Mouse (Mus musculus): ENCODE data around the gene Ankrd13d. TPM values are rescaled to one million over a fixed set of nuclear protein-coding genes. Genes with fewer than 3 reads are reported as not detected.

Gene Ankrd13d
- polyA plus RNA-seq (2012; rRNA removed; ENCODE audit: low replicate concordance), result 0.83 and 3.0 TPM in 2 replicates

GRCm38 (mm10) chr19:4282898-4283553, at the start of gene Ankrd13d:
Gene Ankrd13d (minus strand): TSS chr19:4283137.

GRCm38 (mm10) chr19:4306190-4306577, 23.2 kb upstream of the Ankrd13d start, which contains the start of gene Grk2:
Gene Grk2 (minus strand): TSS chr19:4306222.

GRCm38 (mm10) chr19:4268566-4269361, 14.2 kb downstream of the Ankrd13d start, which contains the start of gene Ssh3:
Gene Ssh3 (minus strand): TSS chr19:4269180.

GRCm38 (mm10) chr19:4231253-4232185, 51.4 kb downstream of the Ankrd13d start, which contains the start of gene Pold4:
Gene Pold4 (plus strand): TSS chr19:4231899.

Other genes with a start within 250 kb of the Ankrd13d start
- 2,340 and 2,743 TPM in 2 replicates for gene Gstp1, start 245.2 kb downstream of the Ankrd13d start, polyA plus RNA-seq (2012; rRNA removed; ENCODE audit: low replicate concordance)
- 291 and 464 TPM in 2 replicates for gene Gstp2, start 237.1 kb downstream of the Ankrd13d start, polyA plus RNA-seq (2012; rRNA removed; ENCODE audit: low replicate concordance)
- gene Gstp3, start 223.6 kb downstream of the Ankrd13d start, polyA plus RNA-seq (2012; rRNA removed; ENCODE audit: low replicate concordance), result 13.8 and 20.0 TPM in 2 replicates
- gene Cabp2, start 201.6 kb downstream of the Ankrd13d start, polyA plus RNA-seq (2012; rRNA removed; ENCODE audit: low replicate concordance), result 9.6 TPM in 1 of 2 replicates, not detected in the other
- 348 and 507 TPM in 2 replicates for gene Cdk2ap2, start 186.0 kb downstream of the Ankrd13d start, polyA plus RNA-seq (2012; rRNA removed; ENCODE audit: low replicate concordance)
- gene Pitpnm1, start 183.1 kb downstream of the Ankrd13d start, polyA plus RNA-seq (2012; rRNA removed; ENCODE audit: low replicate concordance), result 152 and 179 TPM in 2 replicates
- gene Aip, start 157.3 kb downstream of the Ankrd13d start, polyA plus RNA-seq (2012; rRNA removed; ENCODE audit: low replicate concordance), result 38.1 and 59.6 TPM in 2 replicates
- gene Gpr152, start 143.3 kb downstream of the Ankrd13d start, polyA plus RNA-seq (2012; rRNA removed; ENCODE audit: low replicate concordance), result 0.04 TPM in 1 of 2 replicates, not detected in the other
- gene Cabp4, start 139.1 kb downstream of the Ankrd13d start, polyA plus RNA-seq (2012; rRNA removed; ENCODE audit: low replicate concordance), result 0.22 and 0.57 TPM in 2 replicates
- 265 and 317 TPM in 2 replicates for gene Coro1b, start 134.5 kb downstream of the Ankrd13d start, polyA plus RNA-seq (2012; rRNA removed; ENCODE audit: low replicate concordance)
- 94.5 and 168 TPM in 2 replicates for gene Ptprcap, start 129.5 kb downstream of the Ankrd13d start, polyA plus RNA-seq (2012; rRNA removed; ENCODE audit: low replicate concordance)
- 49.5 and 55.8 TPM in 2 replicates for gene Rps6kb2, start 119.8 kb downstream of the Ankrd13d start, polyA plus RNA-seq (2012; rRNA removed; ENCODE audit: low replicate concordance)
- gene Carns1, start 107.7 kb downstream of the Ankrd13d start, polyA plus RNA-seq (2012; rRNA removed; ENCODE audit: low replicate concordance), result 1.9 and 3.4 TPM in 2 replicates
- 8.6 and 23.0 TPM in 2 replicates for gene Tbc1d10c, start 91.9 kb downstream of the Ankrd13d start, polyA plus RNA-seq (2012; rRNA removed; ENCODE audit: low replicate concordance)
- 237 and 257 TPM in 2 replicates for gene Ppp1ca, start 91.1 kb downstream of the Ankrd13d start, polyA plus RNA-seq (2012; rRNA removed; ENCODE audit: low replicate concordance)
- 12.2 and 12.9 TPM in 2 replicates for gene Rad9a, start 81.5 kb downstream of the Ankrd13d start, polyA plus RNA-seq (2012; rRNA removed; ENCODE audit: low replicate concordance)
- gene Clcf1, start 68.9 kb downstream of the Ankrd13d start, polyA plus RNA-seq (2012; rRNA removed; ENCODE audit: low replicate concordance), result 6.8 and 12.7 TPM in 2 replicates
- gene AC109138.7, start 68.8 kb downstream of the Ankrd13d start, polyA plus RNA-seq (2012; rRNA removed; ENCODE audit: low replicate concordance), result not detected in 2 replicates
- 67.0 and 146 TPM in 2 replicates for gene Pold4, start 51.2 kb downstream of the Ankrd13d start, polyA plus RNA-seq (2012; rRNA removed; ENCODE audit: low replicate concordance)
- gene Ssh3, start 14.0 kb downstream of the Ankrd13d start, polyA plus RNA-seq (2012; rRNA removed; ENCODE audit: low replicate concordance), result 70.2 and 100 TPM in 2 replicates
- 75.3 and 106 TPM in 2 replicates for gene Grk2, start 23.1 kb upstream of the Ankrd13d start, polyA plus RNA-seq (2012; rRNA removed; ENCODE audit: low replicate concordance)
- 46.8 and 50.4 TPM in 2 replicates for gene Kdm2a, start 115.1 kb upstream of the Ankrd13d start, polyA plus RNA-seq (2012; rRNA removed; ENCODE audit: low replicate concordance)
- gene Rhod, start 156.3 kb upstream of the Ankrd13d start, polyA plus RNA-seq (2012; rRNA removed; ENCODE audit: low replicate concordance), result 27.7 and 141 TPM in 2 replicates
- 2.9 and 15.8 TPM in 2 replicates for gene Syt12, start 194.3 kb upstream of the Ankrd13d start, polyA plus RNA-seq (2012; rRNA removed; ENCODE audit: low replicate concordance)
- gene 2010003K11Rik, start 215.4 kb upstream of the Ankrd13d start, polyA plus RNA-seq (2012; rRNA removed; ENCODE audit: low replicate concordance), result 87.4 and 199 TPM in 2 replicates
- 30.7 and 32.7 TPM in 2 replicates for gene Pcx, start 227.3 kb upstream of the Ankrd13d start, polyA plus RNA-seq (2012; rRNA removed; ENCODE audit: low replicate concordance)